Mouse (Mus musculus): ENCODE measurements around the gene Kdr.
"Not testable (repeated sequence)": the region's sequence is repeated elsewhere in the genome, so short reads cannot be mapped to it uniquely, and the experiment has no call there.

Gene Kdr

GRCm38 (mm10) chr5:75961741-75962469 lies 16.4 kb downstream of the Kdr start:
- no peak for DNase-seq (ENCODE audit: extremely low spot score, low read depth, low spot score)

- DNase-seq (ENCODE audit: extremely low spot score, low read depth, low spot score): no peak
These were observed 18.4 kb downstream of the Kdr start for GRCm38 (mm10) chr5:75959809-75960208.

- no peak for DNase-seq (ENCODE audit: extremely low spot score, low read depth, low spot score)
These were observed 21.7 kb downstream of the Kdr start for GRCm38 (mm10) chr5:75956526-75956925.

GRCm38 (mm10) chr5:75955876-75956275 lies 22.4 kb downstream of the Kdr start:
- no peak for DNase-seq (ENCODE audit: extremely low spot score, low read depth, low spot score)

GRCm38 (mm10) chr5:75954778-75955330 lies 23.4 kb downstream of the Kdr start:
- DNase-seq (ENCODE audit: extremely low spot score, low read depth, low spot score): no peak

- no peak for DNase-seq (ENCODE audit: extremely low spot score, low read depth, low spot score)
These were observed 24.0 kb downstream of the Kdr start for GRCm38 (mm10) chr5:75954218-75954617.

GRCm38 (mm10) chr5:75952131-75952795 lies 26.0 kb downstream of the Kdr start:
- DNase-seq (ENCODE audit: extremely low spot score, low read depth, low spot score): no peak

- DNase-seq (ENCODE audit: extremely low spot score, low read depth, low spot score): no peak
These were observed 27.4 kb downstream of the Kdr start for GRCm38 (mm10) chr5:75950866-75951265.

GRCm38 (mm10) chr5:75945394-75945793 lies 32.9 kb downstream of the Kdr start:
- no peak for DNase-seq (ENCODE audit: extremely low spot score, low read depth, low spot score)

- no peak for DNase-seq (ENCODE audit: extremely low spot score, low read depth, low spot score)
These were observed 35.0 kb downstream of the Kdr start for GRCm38 (mm10) chr5:75943301-75943700.

- no peak for DNase-seq (ENCODE audit: extremely low spot score, low read depth, low spot score)
These were observed 36.3 kb downstream of the Kdr start for GRCm38 (mm10) chr5:75941775-75942580.

- DNase-seq (ENCODE audit: extremely low spot score, low read depth, low spot score): no peak
These were observed 39.0 kb downstream of the Kdr start for GRCm38 (mm10) chr5:75939144-75939732.

GRCm38 (mm10) chr5:75938012-75938411 lies 40.2 kb downstream of the Kdr start:
- no peak for DNase-seq (ENCODE audit: extremely low spot score, low read depth, low spot score)

- no peak for DNase-seq (ENCODE audit: extremely low spot score, low read depth, low spot score)
These were observed 42.0 kb downstream of the Kdr start for GRCm38 (mm10) chr5:75936223-75936622.

GRCm38 (mm10) chr5:75935225-75935624 lies 43.0 kb downstream of the Kdr start:
- DNase-seq (ENCODE audit: extremely low spot score, low read depth, low spot score): no peak

GRCm38 (mm10) chr5:75934201-75934600 lies 44.1 kb downstream of the Kdr start:
- no peak for DNase-seq (ENCODE audit: extremely low spot score, low read depth, low spot score)

- no peak for DNase-seq (ENCODE audit: extremely low spot score, low read depth, low spot score)
These were observed 44.7 kb downstream of the Kdr start for GRCm38 (mm10) chr5:75933521-75934044.

GRCm38 (mm10) chr5:75931458-75931857 lies 46.8 kb downstream of the Kdr start:
- DNase-seq (ENCODE audit: extremely low spot score, low read depth, low spot score): not testable (repeated sequence)

- DNase-seq (ENCODE audit: extremely low spot score, low read depth, low spot score): no peak
These were observed 48.3 kb downstream of the Kdr start for GRCm38 (mm10) chr5:75929960-75930359.

GRCm38 (mm10) chr5:75922677-75923076 lies 55.6 kb downstream of the Kdr start:
- no peak for DNase-seq (ENCODE audit: extremely low spot score, low read depth, low spot score)

All from hindlimb bud, embryonic 11.5 days (tissue).